Mouse (Mus musculus) MEL (cell line): ENCODE results near the gene Cnpy2. TPM values are rescaled to one million over a fixed set of nuclear protein-coding genes. Genes with fewer than 3 reads are reported as not detected.

Experiments
- DNase-seq: peaks from one replicate; pipeline ENCODE4 v3.0.0; 2011; ENCODE audit warnings: low read depth, low spot score
- H3K27ac ChIP-seq: 2 replicates; pipeline ENCODE4 v1.5.1; 2012; ENCODE audit warnings: low read depth, mild to moderate bottlenecking, control low read depth, low read length, moderate library complexity; ENCODE audit not compliant: control insufficient read depth
- H3K27me3 ChIP-seq, 2 experiments: fragments of 150-350 bp in 1 of 2; sonication (generic) in 1 of 2; 2 replicates each; pipeline ENCODE4 v1.6.1; 2012; ENCODE audit warnings: low read length in 2 of 2, mild to moderate bottlenecking in 2 of 2, improper control_type of control experiment in 1 of 2, moderate library complexity in 1 of 2; ENCODE audit not compliant: insufficient read depth in 2 of 2, control insufficient read depth in 1 of 2
- H3K36me3 ChIP-seq, 2 experiments: 2 replicates each; pipeline ENCODE4 v1.6.1; 2012 to 2014; ENCODE audit warnings: low read length in 2 of 2, improper control_type of control experiment in 1 of 2, inconsistent platforms in 1 of 2, mild to moderate bottlenecking in 1 of 2; ENCODE audit not compliant: insufficient read depth in 2 of 2, control insufficient read depth in 1 of 2
- H3K4me1 ChIP-seq, 2 experiments: fragments of 150-350 bp in 1 of 2; sonication (generic) in 1 of 2; 2 replicates each; pipeline ENCODE4 v1.6.1; 2012; ENCODE audit warnings: low read length in 2 of 2, improper control_type of control experiment in 1 of 2, mild to moderate bottlenecking in 1 of 2; ENCODE audit not compliant: insufficient read depth in 2 of 2, control insufficient read depth in 1 of 2
- H3K4me3 ChIP-seq, 2 experiments: fragments of 150-350 bp in 1 of 2; sonication (generic) in 1 of 2; 2 replicates each; pipeline ENCODE4 v1.5.1; 2012; ENCODE audit warnings: low read depth in 2 of 2, low read length in 2 of 2, mild to moderate bottlenecking in 2 of 2, moderate library complexity in 2 of 2, control low read depth in 1 of 2, improper control_type of control experiment in 1 of 2; ENCODE audit not compliant: control insufficient read depth in 1 of 2, insufficient read depth in 1 of 2
- H3K79me2 ChIP-seq: 2 replicates; pipeline ENCODE4 v1.6.1; 2012; ENCODE audit warnings: mild to moderate bottlenecking, low read length, moderate library complexity; ENCODE audit not compliant: control insufficient read depth, poor library complexity, insufficient read depth
- H3K9ac ChIP-seq: 2 replicates; pipeline ENCODE4 v1.6.1; 2012; ENCODE audit warnings: low read depth, mild to moderate bottlenecking, control low read depth, low read length, moderate library complexity; ENCODE audit not compliant: control insufficient read depth, poor library complexity, severe bottlenecking
- H3K9me3 ChIP-seq: fragments of 150-350 bp; sonication (generic); replicated peaks from 2 replicates; pipeline ENCODE4 v1.6.1; 2012; ENCODE audit warnings: mild to moderate bottlenecking, low read length, improper control_type of control experiment, moderate library complexity; ENCODE audit not compliant: insufficient read depth
- CHD2 ChIP-seq: IDR thresholded peaks from 2 replicates; pipeline ENCODE4 v1.6.1; 2011; ENCODE audit warnings: low read length, improper control_type of control experiment
- CTCF ChIP-seq, 3 experiments: IDR thresholded peaks in 2 of 3; conservative IDR thresholded peaks in 1 of 3; 2 replicates each; pipeline ENCODE4 v1.5.1; 2011 to 2012; ENCODE audit warnings: low read length in 3 of 3, low read depth in 2 of 3, mild to moderate bottlenecking in 2 of 3, improper control_type of control experiment in 1 of 3, inconsistent platforms in 1 of 3, mixed read lengths in 1 of 3, moderate library complexity in 1 of 3; ENCODE audit not compliant: control insufficient read depth in 1 of 3, insufficient read depth in 1 of 3, poor library complexity in 1 of 3, severe bottlenecking in 1 of 3
- E2F4 ChIP-seq: IDR thresholded peaks from 2 replicates; pipeline ENCODE4 v1.6.1; 2011; ENCODE audit warnings: low read depth, low read length, improper control_type of control experiment, borderline replicate concordance
- ELF1 ChIP-seq: IDR thresholded peaks from 2 replicates; pipeline ENCODE4 v1.6.1; 2014; ENCODE audit warnings: low read depth, mild to moderate bottlenecking, inconsistent platforms, low read length, improper control_type of control experiment, moderate library complexity
- GATA1 ChIP-seq: IDR thresholded peaks from 2 replicates; pipeline ENCODE4 v1.6.1; 2011; ENCODE audit warnings: low read depth, low read length, improper control_type of control experiment
- HCFC1 ChIP-seq: IDR thresholded peaks from 2 replicates; pipeline ENCODE4 v1.6.1; 2012; ENCODE audit warnings: low read depth, mild to moderate bottlenecking, inconsistent platforms, low read length, improper control_type of control experiment, moderate library complexity
- KAT2A ChIP-seq: conservative IDR thresholded peaks from 2 replicates; pipeline ENCODE4 v1.6.1; 2012; ENCODE audit warnings: low read depth, low read length, improper control_type of control experiment, inconsistent platforms
- MAFK ChIP-seq: IDR thresholded peaks from 2 replicates; pipeline ENCODE4 v1.6.1; 2011; ENCODE audit warnings: low read depth, mild to moderate bottlenecking, low read length, improper control_type of control experiment, borderline replicate concordance
- MAX ChIP-seq: IDR thresholded peaks from 2 replicates; pipeline ENCODE4 v1.6.1; 2011; ENCODE audit warnings: low read length, improper control_type of control experiment
- MAZ ChIP-seq: IDR thresholded peaks from 2 replicates; pipeline ENCODE4 v1.6.1; 2012; ENCODE audit warnings: low read depth, mild to moderate bottlenecking, inconsistent platforms, low read length, improper control_type of control experiment
- MEF2A ChIP-seq: IDR thresholded peaks from 2 replicates; pipeline ENCODE4 v1.6.1; 2014; ENCODE audit warnings: low read depth, mild to moderate bottlenecking, inconsistent platforms, low read length, improper control_type of control experiment; ENCODE audit not compliant: poor library complexity, insufficient replicate concordance, severe bottlenecking; ENCODE audit errors: extremely low read depth
- MYB ChIP-seq: IDR thresholded peaks from 2 replicates; pipeline ENCODE4 v1.6.1; 2011; ENCODE audit warnings: mild to moderate bottlenecking, low read depth, low read length, improper control_type of control experiment
- POLR2AphosphoS2 ChIP-seq: IDR thresholded peaks from 2 replicates; pipeline ENCODE4 v1.6.1; 2011; ENCODE audit warnings: low read length, improper control_type of control experiment
- POLR2AphosphoS5 ChIP-seq: IDR thresholded peaks from 2 replicates; pipeline ENCODE4 v1.6.1; 2012; ENCODE audit warnings: low read depth, borderline replicate concordance, mild to moderate bottlenecking, inconsistent platforms, low read length, moderate library complexity, mixed read lengths
- RAD21 ChIP-seq: IDR thresholded peaks from 2 replicates; pipeline ENCODE4 v1.6.1; 2011; ENCODE audit warnings: mild to moderate bottlenecking, low read depth, low read length, improper control_type of control experiment
- SIN3A ChIP-seq: IDR thresholded peaks from 2 replicates; pipeline ENCODE4 v1.6.1; 2012; ENCODE audit warnings: low read length, improper control_type of control experiment, inconsistent platforms
- SMC3 ChIP-seq: IDR thresholded peaks from 2 replicates; pipeline ENCODE4 v1.6.1; 2011; ENCODE audit warnings: low read depth, low read length, improper control_type of control experiment
- TAL1 ChIP-seq: IDR thresholded peaks from 2 replicates; pipeline ENCODE4 v1.6.1; 2012; ENCODE audit warnings: mild to moderate bottlenecking, inconsistent platforms, low read length, moderate library complexity, mixed read lengths
- TBP ChIP-seq: IDR thresholded peaks from 2 replicates; pipeline ENCODE4 v1.8.0; 2011; ENCODE audit warnings: low read depth, low read length, improper control_type of control experiment
- UBTF ChIP-seq: IDR thresholded peaks from 2 replicates; pipeline ENCODE4 v1.6.1; 2012; ENCODE audit warnings: low read depth, mild to moderate bottlenecking, inconsistent platforms, low read length, improper control_type of control experiment, moderate library complexity, borderline replicate concordance; ENCODE audit not compliant: insufficient read depth
- USF1 ChIP-seq: IDR thresholded peaks from 2 replicates; pipeline ENCODE4 v1.6.1; 2014; ENCODE audit warnings: low read depth, mild to moderate bottlenecking, inconsistent platforms, low read length, improper control_type of control experiment, moderate library complexity
- USF2 ChIP-seq, 2 experiments: IDR thresholded peaks; 2 replicates each; pipeline ENCODE4 v1.6.1; 2011 to 2012; ENCODE audit warnings: improper control_type of control experiment in 2 of 2, low read length in 2 of 2, borderline replicate concordance in 1 of 2, inconsistent platforms in 1 of 2, low read depth in 1 of 2, mild to moderate bottlenecking in 1 of 2; ENCODE audit not compliant: insufficient read depth in 1 of 2
- ZC3H11A ChIP-seq: IDR thresholded peaks from 2 replicates; pipeline ENCODE4 v1.6.1; 2012; ENCODE audit warnings: low read depth, mild to moderate bottlenecking, inconsistent platforms, low read length, improper control_type of control experiment
- ZMIZ1 ChIP-seq: IDR thresholded peaks from 2 replicates; pipeline ENCODE4 v1.6.1; 2012; ENCODE audit warnings: low read depth, mild to moderate bottlenecking, inconsistent platforms, low read length, improper control_type of control experiment, moderate library complexity
- ZNF384 ChIP-seq: IDR thresholded peaks from 2 replicates; pipeline ENCODE4 v1.6.1; 2012; ENCODE audit warnings: low read depth, mild to moderate bottlenecking, inconsistent platforms, low read length, improper control_type of control experiment
- polyA plus RNA-seq, 2 experiments: library from polyadenylated mRNA; stranded (reverse) in 1 of 2; unstranded in 1 of 2; fragments of >175 nt in 1 of 2; fragments of >200 nt in 1 of 2; gene quantifications; 2 replicates each; pipeline versions ENCODE4 v1.2.1 to v1.2.4; 2012; ENCODE audit warnings: low replicate concordance in 2 of 2, low read depth in 1 of 2; ENCODE audit not compliant: insufficient read length in 2 of 2, insufficient read depth in 1 of 2, missing spikeins in 1 of 2
- total RNA-seq: library from RNA; depleted of rRNA; stranded (reverse); fragments of 300-350 nt; gene quantifications from 2 replicates; pipeline ENCODE4 v1.2.3, GENCODE M21; 2012

Cnpy2 gene
- total and polyA plus RNA-seq, 3 experiments: 98.1 to 107 TPM; not detected in 1

DNA sequence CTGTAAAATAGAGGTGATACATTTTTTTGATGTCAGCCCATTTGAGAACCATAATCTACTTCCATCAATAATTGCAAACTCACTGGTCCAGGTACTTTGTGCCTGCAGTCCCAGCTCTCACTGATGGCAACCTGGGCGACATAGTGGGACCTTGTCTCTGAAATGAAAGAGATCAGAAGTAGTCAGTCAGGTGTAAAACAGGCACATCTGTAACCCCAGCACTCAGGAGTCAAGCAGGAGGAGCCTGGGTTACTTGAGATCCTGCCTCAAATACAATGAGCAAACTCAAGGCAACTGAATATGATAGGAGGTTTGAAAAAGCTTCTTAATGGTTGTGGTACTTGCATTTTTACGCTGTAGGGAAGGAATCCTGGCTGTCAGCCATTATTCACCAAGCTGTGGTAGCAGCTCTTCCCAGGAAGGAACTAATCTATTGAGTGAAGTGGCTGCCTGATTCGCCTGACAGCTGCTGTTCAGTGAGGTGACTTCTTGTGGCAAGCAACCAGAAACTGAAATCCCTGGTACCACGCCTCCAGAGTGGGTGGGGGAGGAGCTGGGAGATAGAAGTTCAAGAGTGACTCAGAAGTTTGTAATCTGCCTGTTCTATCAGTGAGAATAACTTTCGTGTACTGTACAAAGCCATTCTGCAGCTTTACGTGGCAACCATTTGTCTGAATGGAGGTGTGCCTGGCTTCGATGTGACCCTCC lies 22.5 kb downstream of the Cnpy2 start (continued):
- TF ChIP-seq MYB: peak; percentile 51; the same call in 1 of the 2 replicates
- TF ChIP-seq E2F4: no peak
- peak; percentile 34; the same call in 1 of the 2 replicates for TF ChIP-seq ELF1
- no peak for TF ChIP-seq TAL1
- no peak for TF ChIP-seq ZMIZ1
- peak; percentile 91 for TF ChIP-seq GATA1
- peak; percentile 39; the same call in 1 of the 2 replicates for TF ChIP-seq CHD2
- TF ChIP-seq MAX: peak; percentile 66
- 0 out of 2 replicates have a peak, but pooled peaks have one; percentile 21 for TF ChIP-seq USF1
- TF ChIP-seq HCFC1: peak; percentile 68
- TF ChIP-seq SIN3A: peak; percentile 94

GRCm38 (mm10) chr10:128347541-128347940 lies 25.3 kb downstream of the Cnpy2 start:
- Histone ChIP-seq H3K27me3 (no peaks in the 10 kb centered on the region), H3K36me3 (peaks cover 29 to 47% of the 10 kb centered on the region in 2 experiments), H3K9ac (no peak overlapping the region), H3K4me1 (peaks cover 19 to 23% of the 10 kb centered on the region in 2 experiments), H3K4me3 (no peak overlapping the region), H3K79me2 (peaks cover 38% of the 10 kb centered on the region), H3K9me3 (no peaks in the 10 kb centered on the region), H3K27ac (no peak overlapping the region)
- no peak for TF ChIP-seq E2F4
- TF ChIP-seq CHD2: no peak
- no peak for TF ChIP-seq POLR2AphosphoS5
- TF ChIP-seq USF2 (IDR thresholded peaks at IDR 0.05; ENCODE audit: borderline replicate concordance in 1 of 2, insufficient read depth in 1 of 2, low read depth in 1 of 2, low read length in 2 of 2): no peak
- DNase-seq: no peak

DNA sequence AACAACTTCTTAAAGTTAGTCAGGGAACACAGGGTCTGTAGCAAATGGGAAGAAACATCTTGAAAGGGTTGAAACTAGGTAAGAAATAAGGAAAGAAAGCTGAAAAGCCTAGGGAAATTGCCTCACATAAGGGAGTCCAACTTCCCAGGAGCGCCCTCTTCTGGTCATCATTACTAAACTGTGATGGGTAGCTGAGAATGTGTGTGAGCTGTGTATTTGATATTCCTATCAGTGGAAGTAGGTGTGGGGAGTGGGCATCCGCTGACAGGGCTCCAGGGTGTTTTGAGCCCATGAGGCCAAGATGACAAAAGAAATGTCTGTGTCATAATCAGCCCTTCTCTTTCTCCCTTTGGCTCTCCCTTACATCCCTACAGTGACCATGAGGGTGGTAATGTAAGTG lies 36.5 kb downstream of the Cnpy2 start:
- Histone ChIP-seq H3K4me3 (no peak overlapping the region), H3K79me2 (no peaks in the 10 kb centered on the region), H3K4me1 (no peaks in the 10 kb centered on the region), H3K9me3 (no peaks in the 10 kb centered on the region), H3K27me3 (no peaks in the 10 kb centered on the region), H3K9ac (no peak overlapping the region), H3K27ac (no peak overlapping the region), H3K36me3 (peaks cover 2 to 57% of the 10 kb centered on the region in 2 experiments; a peak in 3 of 4 replicates)
- no peak for TF ChIP-seq ZNF384
- TF ChIP-seq ELF1: no peak
- peak; percentile 52 for TF ChIP-seq SMC3
- no peak for TF ChIP-seq USF2 (IDR thresholded peaks at IDR 0.05; ENCODE audit: borderline replicate concordance in 1 of 2, insufficient read depth in 1 of 2, low read depth in 1 of 2, low read length in 2 of 2)
- no peak for TF ChIP-seq SIN3A
- TF ChIP-seq MEF2A: no peak
- no peak for TF ChIP-seq TBP
- peak; percentile 46 to 71 (median 65) for TF ChIP-seq CTCF (IDR thresholded peaks at IDR 0.05 in 2 of 3, conservative IDR thresholded peaks at IDR 0.05 in 1 of 3; ENCODE audit: control insufficient read depth in 1 of 3, insufficient read depth in 1 of 3, low read depth in 2 of 3, low read length in 3 of 3, poor library complexity in 1 of 3, severe bottlenecking in 1 of 3)
- TF ChIP-seq RAD21: peak; percentile 16
- TF ChIP-seq POLR2AphosphoS5: no peak
- no peak for TF ChIP-seq UBTF
- no peak for TF ChIP-seq KAT2A
- TF ChIP-seq MAZ: no peak
- TF ChIP-seq POLR2AphosphoS2: peak; percentile 2; the same call in 1 of the 2 replicates
- TF ChIP-seq ZC3H11A: peak; percentile 8; the same call in 1 of the 2 replicates
- TF ChIP-seq USF1: no peak
- TF ChIP-seq MAFK: no peak
- peak; percentile 70 for DNase-seq
